Mouse (Mus musculus) olfactory bulb, adult 2 months (tissue): ENCODE data around the gene Gm49358. TPM values are rescaled to one million over a fixed set of nuclear protein-coding genes. Genes with fewer than 3 reads are reported as not detected.

ENCODE experiments used
- H3K27ac ChIP-seq: fragments of 200-500 bp; 2 replicates; pipeline ENCODE4 v1.5.1; 2012; ENCODE audit warnings: low read depth, low read length; ENCODE audit not compliant: insufficient read depth
- H3K4me1 ChIP-seq: fragments of 200-500 bp; 2 replicates; pipeline ENCODE4 v1.6.1; 2012; ENCODE audit warnings: low read length; ENCODE audit not compliant: control insufficient read depth, insufficient read depth
- H3K4me3 ChIP-seq: fragments of 200-500 bp; 2 replicates; pipeline ENCODE4 v1.5.1; 2012; ENCODE audit warnings: mild to moderate bottlenecking, low read depth, low read length, moderate library complexity; ENCODE audit not compliant: insufficient read depth
- CTCF ChIP-seq: fragments of 200-500 bp; IDR thresholded peaks from 2 replicates; pipeline ENCODE4 v1.5.1; 2012; ENCODE audit warnings: low read depth, mild to moderate bottlenecking, low read length, moderate library complexity; ENCODE audit not compliant: insufficient read depth
- POLR2A ChIP-seq: fragments of 200-500 bp; IDR thresholded peaks from 2 replicates; pipeline ENCODE4 v1.6.1; 2012; ENCODE audit warnings: mild to moderate bottlenecking, low read depth, low read length, moderate library complexity; ENCODE audit not compliant: insufficient read depth
- WGBS: fragments of 180-500 bp; shearing (Covaris S2); methylation state at CpG from one replicate; pipeline ENCODE4 v1.1.7; 2018; 5-methylcytosine and 5-hydroxymethylcytosine counted together
- polyA plus RNA-seq: library from polyadenylated mRNA; stranded (reverse); fragments of >200 nt; gene quantifications from 2 replicates; pipeline ENCODE4 v1.2.4, GENCODE M21; 2012; ENCODE audit warnings: low replicate concordance; ENCODE audit not compliant: missing spikeins, insufficient read depth, insufficient read length

Gene Gm49358
- polyA plus RNA-seq, 1 experiment = not detected

GRCm38 (mm10) chr10:86872121-86872520 is 108.3 kb downstream of the Gm49358 start:
- TF ChIP-seq CTCF (no peak), POLR2A (no peak)
- H3K4me3 ChIP-seq = no peak overlapping the region
- no peaks in the 10 kb centered on the region for H3K4me1 ChIP-seq
- 92% methylated on average over 7 of the region's 7 CpGs for WGBS
- no peak overlapping the region for H3K27ac ChIP-seq

- TF ChIP-seq POLR2A (no peak), CTCF (no peak)
Measured at GRCm38 (mm10) chr10:86872591-86872990, 108.8 kb downstream of the Gm49358 start.

GRCm38 (mm10) chr10:86878721-86879120 is 114.9 kb downstream of the Gm49358 start:
- Histone ChIP-seq H3K4me1 (no peaks in the 10 kb centered on the region), H3K27ac (no peak overlapping the region), H3K4me3 (no peak overlapping the region)
- no peak for TF ChIP-seq CTCF
- no peak for TF ChIP-seq POLR2A
- WGBS = 85% methylated on average over 7 of the region's 7 CpGs

More at GRCm38 (mm10) chr10:86872591-86872990, 108.8 kb downstream of the Gm49358 start:
- H3K4me3 ChIP-seq = no peak overlapping the region
- H3K4me1 ChIP-seq = no peaks in the 10 kb centered on the region
- no peak overlapping the region for H3K27ac ChIP-seq
- 78% methylated on average over 5 of the region's 5 CpGs for WGBS

GRCm38 (mm10) chr10:86880071-86880806 is 116.5 kb downstream of the Gm49358 start:
- Histone ChIP-seq H3K4me1 (no peaks in the 10 kb centered on the region), H3K27ac (no peak overlapping the region), H3K4me3 (no peak overlapping the region)
- no peak for TF ChIP-seq POLR2A
- 70% methylated on average over 5 of the region's 5 CpGs for WGBS

GRCm38 (mm10) chr10:86881448-86881847 is 117.7 kb downstream of the Gm49358 start:
- H3K4me3 ChIP-seq = no peak overlapping the region
- no peaks in the 10 kb centered on the region for H3K4me1 ChIP-seq
- H3K27ac ChIP-seq = no peak overlapping the region
- TF ChIP-seq CTCF (no peak), POLR2A (no peak)

Other genes with a start within 250 kb of the Gm49358 start
- 189 TPM in 1 of 2 replicates, not detected in the other for gene Hsp90b1, start 58.5 kb upstream of the Gm49358 start, polyA plus RNA-seq
- not detected in 2 replicates for gene Ttc41, start 58.2 kb upstream of the Gm49358 start, polyA plus RNA-seq
- not detected in 2 replicates for gene Nt5dc3, start 15.0 kb downstream of the Gm49358 start, polyA plus RNA-seq
- not detected in 2 replicates for gene Stab2, start 244.1 kb downstream of the Gm49358 start, polyA plus RNA-seq